Mouse (Mus musculus): ENCODE results near the gene Leap2. TPM values are rescaled to one million over a fixed set of nuclear protein-coding genes. Genes with fewer than 3 reads are reported as not detected.

Leap2 gene
- total and polyA plus RNA-seq, 3 experiments, result not detected

GRCm38 (mm10) chr11:53456474-53457371 lies 33.8 kb upstream of the Leap2 start, which contains the start of the genes Gm10447 and Shroom1:
Gm10447 (minus strand) TSS chr11:53457110.
Shroom1 (plus strand) TSS chr11:53457205.
- H3K9ac ChIP-seq (ENCODE audit: low read depth, low read length), result peak within 1 kb of the TSS; percentile 76
- 4% methylated on average over 42 of the region's 42 CpGs for WGBS
- H3K36me3 ChIP-seq (ENCODE audit: control insufficient read depth, insufficient read depth, low read length), result no peaks in the 10 kb centered on the region
- DNase-seq, result peak; percentile 76 to 78
- no peaks in the 10 kb centered on the region for H3K27me3 ChIP-seq (ENCODE audit: control insufficient read depth, insufficient read depth, low read length)
- H3K4me3 ChIP-seq, result peak within 1 kb of the TSS; percentile 58
- TF ChIP-seq CTCF (IDR thresholded peaks at IDR 0.05), result peak; percentile 70
- TF ChIP-seq POLR2A (IDR thresholded peaks at IDR 0.05; ENCODE audit: insufficient read depth, low read depth, low read length), result peak; percentile 32
- TF ChIP-seq EP300 (IDR thresholded peaks at IDR 0.05; ENCODE audit: insufficient read depth, low read depth, low read length), result no peak
- no peaks in the 10 kb centered on the region for H3K79me2 ChIP-seq (replicated peaks; ENCODE audit: control insufficient read depth, insufficient read depth, low read length)
- peak within 1 kb of the TSS; percentile 54 for H3K27ac ChIP-seq
- intact Hi-C loops (cut with DNase I), result no loop called here
- peaks cover 2% of the 10 kb centered on the region for H3K4me1 ChIP-seq (ENCODE audit: control insufficient read depth, insufficient read depth, low read length)

- Histone ChIP-seq H3K4me1 (ENCODE audit: control insufficient read depth, insufficient read depth, low read length) (peaks cover 6% of the 10 kb centered on the region), H3K27me3 (ENCODE audit: control insufficient read depth, insufficient read depth, low read length) (no peaks in the 10 kb centered on the region), H3K36me3 (ENCODE audit: control insufficient read depth, insufficient read depth, low read length) (no peaks in the 10 kb centered on the region), H3K4me3 (no peak overlapping the region), H3K79me2 (replicated peaks; ENCODE audit: control insufficient read depth, insufficient read depth, low read length) (no peaks in the 10 kb centered on the region), H3K9ac (ENCODE audit: low read depth, low read length) (no peak overlapping the region), H3K27ac (no peak overlapping the region)
- TF ChIP-seq POLR2A (IDR thresholded peaks at IDR 0.05; ENCODE audit: insufficient read depth, low read depth, low read length) (no peak), CTCF (IDR thresholded peaks at IDR 0.05) (no peak), EP300 (IDR thresholded peaks at IDR 0.05; ENCODE audit: insufficient read depth, low read depth, low read length) (no peak)
- WGBS, result 79% methylated on average over 5 of the region's 5 CpGs
- no peak for DNase-seq
- intact Hi-C loops (cut with DNase I), result no loop called here
These were observed 30.1 kb upstream of the Leap2 start for GRCm38 (mm10) chr11:53453031-53453430.

- Histone ChIP-seq H3K27me3 (ENCODE audit: control insufficient read depth, insufficient read depth, low read length) (no peaks in the 10 kb centered on the region), H3K36me3 (ENCODE audit: control insufficient read depth, insufficient read depth, low read length) (no peaks in the 10 kb centered on the region), H3K27ac (no peak overlapping the region), H3K9ac (ENCODE audit: low read depth, low read length) (no peak overlapping the region), H3K79me2 (replicated peaks; ENCODE audit: control insufficient read depth, insufficient read depth, low read length) (no peaks in the 10 kb centered on the region), H3K4me1 (ENCODE audit: control insufficient read depth, insufficient read depth, low read length) (peaks cover 6% of the 10 kb centered on the region), H3K4me3 (no peak overlapping the region)
- TF ChIP-seq EP300 (IDR thresholded peaks at IDR 0.05; ENCODE audit: insufficient read depth, low read depth, low read length) (no peak), POLR2A (IDR thresholded peaks at IDR 0.05; ENCODE audit: insufficient read depth, low read depth, low read length) (no peak), CTCF (IDR thresholded peaks at IDR 0.05) (no peak)
- peak in 1 of 2 experiments; percentile 30 for DNase-seq
- intact Hi-C loops (cut with DNase I), result no loop called here
- WGBS, result 91% methylated on average over 9 of the region's 9 CpGs
These were observed 29.4 kb upstream of the Leap2 start for GRCm38 (mm10) chr11:53452396-53452795.

- TF ChIP-seq POLR2A (IDR thresholded peaks at IDR 0.05; ENCODE audit: insufficient read depth, low read depth, low read length), result no peak
- no peak for TF ChIP-seq EP300 (IDR thresholded peaks at IDR 0.05; ENCODE audit: insufficient read depth, low read depth, low read length)
- no peak for TF ChIP-seq CTCF (IDR thresholded peaks at IDR 0.05)
- Histone ChIP-seq H3K4me1 (ENCODE audit: control insufficient read depth, insufficient read depth, low read length) (peaks cover 4% of the 10 kb centered on the region; the same call in 1 of the 2 replicates), H3K79me2 (replicated peaks; ENCODE audit: control insufficient read depth, insufficient read depth, low read length) (no peaks in the 10 kb centered on the region), H3K4me3 (no peak overlapping the region), H3K9ac (ENCODE audit: low read depth, low read length) (no peak overlapping the region), H3K27ac (no peak overlapping the region), H3K27me3 (ENCODE audit: control insufficient read depth, insufficient read depth, low read length) (no peaks in the 10 kb centered on the region), H3K36me3 (ENCODE audit: control insufficient read depth, insufficient read depth, low read length) (no peaks in the 10 kb centered on the region)
- no peak for DNase-seq
- WGBS, result 59% methylated on average over 2 of the region's 2 CpGs
- intact Hi-C loops (cut with DNase I), result no loop called here
These were observed 28.4 kb upstream of the Leap2 start for GRCm38 (mm10) chr11:53451361-53451760.

- no peak for DNase-seq
- no peak overlapping the region for H3K4me3 ChIP-seq
- no peaks in the 10 kb centered on the region for H3K36me3 ChIP-seq (ENCODE audit: control insufficient read depth, insufficient read depth, low read length)
- H3K9ac ChIP-seq (ENCODE audit: low read depth, low read length), result no peak overlapping the region
- H3K27ac ChIP-seq, result no peak overlapping the region
- intact Hi-C loops (cut with DNase I), result no loop called here
- peaks cover 4% of the 10 kb centered on the region; the same call in 1 of the 2 replicates for H3K4me1 ChIP-seq (ENCODE audit: control insufficient read depth, insufficient read depth, low read length)
- TF ChIP-seq CTCF (IDR thresholded peaks at IDR 0.05) (no peak), EP300 (IDR thresholded peaks at IDR 0.05; ENCODE audit: insufficient read depth, low read depth, low read length) (no peak), POLR2A (IDR thresholded peaks at IDR 0.05; ENCODE audit: insufficient read depth, low read depth, low read length) (no peak)
- no peaks in the 10 kb centered on the region for H3K79me2 ChIP-seq (replicated peaks; ENCODE audit: control insufficient read depth, insufficient read depth, low read length)
- 18% methylated on average over 15 of the region's 15 CpGs for WGBS
- no peaks in the 10 kb centered on the region for H3K27me3 ChIP-seq (ENCODE audit: control insufficient read depth, insufficient read depth, low read length)
These were observed 27.2 kb upstream of the Leap2 start for GRCm38 (mm10) chr11:53450070-53450705.

All from heart, adult 2 months (tissue).